10 mouse cellular contexts compared by ENCODE assay signal in the genomic region with DNA sequence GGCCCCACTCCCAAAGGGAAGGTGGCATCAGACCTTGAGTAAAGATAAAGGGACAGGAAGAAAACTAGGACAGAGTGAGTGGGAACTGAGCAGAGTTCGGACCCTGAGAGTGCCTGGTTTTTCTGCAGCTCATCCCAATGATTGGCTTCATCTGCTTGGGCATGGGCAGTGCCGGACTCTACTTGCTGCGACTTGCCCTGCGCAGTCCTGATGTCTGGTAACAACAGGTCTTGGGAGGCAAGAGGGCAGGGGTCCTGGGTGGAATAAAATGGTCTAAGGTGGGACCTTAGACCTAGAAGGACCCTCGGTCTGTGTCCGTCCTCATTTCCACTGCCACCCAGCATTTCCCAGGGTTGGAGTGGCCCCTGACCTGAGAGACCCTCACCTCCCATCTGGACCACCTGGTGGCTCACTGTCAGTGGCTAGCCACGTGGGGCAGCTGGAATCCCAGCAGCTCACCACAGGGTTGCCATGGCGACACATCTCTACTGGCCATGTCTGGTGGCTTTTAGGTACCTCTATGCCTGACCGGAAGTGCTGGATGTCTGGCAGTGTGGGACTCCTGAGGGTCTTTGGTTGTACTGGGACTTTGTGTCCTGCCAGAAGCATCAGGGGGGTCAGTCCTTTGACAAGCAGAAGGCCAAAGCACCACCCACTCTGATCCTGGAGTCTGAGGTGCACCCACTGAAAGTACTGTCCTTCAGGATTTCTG. TPM values are rescaled to one million over a fixed set of nuclear protein-coding genes. Genes with fewer than 3 reads are reported as not detected.
A peak's percentile ranks its signal among the peaks of the same experiment; 100 is the strongest.
DNase-seq lines count a peak whose midpoint lies in the region; ATAC-seq and TF ChIP-seq lines count a peak whose summit lies in the region.
"Had no signal": no experiment of that assay in that cellular context is flagged by ENCODE, and none has a peak within 500 bp of the region (broad histone marks: within the 10 kb centered on the region; RNA-seq: fewer than 3 reads in every experiment).

No protein-coding gene starts in this region.

- WGBS in forebrain, embryonic 10.5 days: 26% methylated on average over 9 of the region's 9 CpGs
- WGBS in forebrain, postnatal 0 days: 39% methylated on average over 9 of the region's 9 CpGs
- WGBS in lung, embryonic 15.5 days: 39% methylated on average over 9 of the region's 9 CpGs
- WGBS in limb, embryonic 13.5 days: 28% methylated on average over 9 of the region's 9 CpGs

- no peak overlapping the region for H3K4me2 ChIP-seq in forebrain, postnatal 0 days (ENCODE audit: low read depth)
- H3K4me2 ChIP-seq in lung, embryonic 15.5 days: peak overlapping the region; percentile 51
- peak overlapping the region; percentile 55; the same call in 1 of the 2 replicates for H3K4me2 ChIP-seq in limb, embryonic 13.5 days (replicated peaks)

- no peak for TF ChIP-seq CTCF in forebrain, postnatal 0 days (IDR thresholded peaks at IDR 0.05; ENCODE audit: low read depth)

- peaks cover 100% of the 10 kb centered on the region for H3K27me3 ChIP-seq in forebrain, embryonic 10.5 days (ENCODE audit: poor library complexity, severe bottlenecking)
- H3K27me3 ChIP-seq in forebrain, postnatal 0 days (ENCODE audit: insufficient read depth, low read length): 0 out of 2 replicates have a peak, but pooled peaks cover 10% of the 10 kb centered on the region
- H3K27me3 ChIP-seq in lung, embryonic 15.5 days: peaks cover 56% of the 10 kb centered on the region
- H3K27me3 ChIP-seq in limb, embryonic 13.5 days: peaks cover 76% of the 10 kb centered on the region

- peaks cover 36% of the 10 kb centered on the region for H3K36me3 ChIP-seq in forebrain, embryonic 10.5 days (replicated peaks)
- H3K36me3 ChIP-seq in forebrain, postnatal 0 days (ENCODE audit: insufficient read depth): peaks cover 9% of the 10 kb centered on the region
- peaks cover 31% of the 10 kb centered on the region for H3K36me3 ChIP-seq in lung, embryonic 15.5 days
- H3K36me3 ChIP-seq in limb, embryonic 13.5 days: peaks cover 34% of the 10 kb centered on the region

- H3K4me3 ChIP-seq in forebrain, embryonic 10.5 days: peak overlapping the region; percentile 40
- no peak overlapping the region for H3K4me3 ChIP-seq in forebrain, postnatal 0 days (ENCODE audit: low read depth, low read length)
- H3K4me3 ChIP-seq in lung, embryonic 15.5 days: peak overlapping the region; percentile 27
- H3K4me3 ChIP-seq in limb, embryonic 13.5 days: 0 out of 2 replicates have a peak overlapping the region, but pooled peaks have one; percentile 20

- ATAC-seq in forebrain, postnatal 0 days: no peak
- no peak for ATAC-seq in lung, embryonic 15.5 days (ENCODE audit: borderline replicate concordance, extremely low read depth, low FRiP score, low TSS enrichment)
- ATAC-seq in limb, embryonic 13.5 days (ENCODE audit: low FRiP score, low read depth): no peak
- no peak for ATAC-seq in monocyte, adult 5-6 weeks (replicated peaks; ENCODE audit: insufficient number of reproducible peaks, low FRiP score, low TSS enrichment, poor library complexity, severe bottlenecking)

- H3K9me3 ChIP-seq in forebrain, embryonic 10.5 days: peaks cover 11% of the 10 kb centered on the region; the same call in 1 of the 2 replicates
- H3K9me3 ChIP-seq in forebrain, postnatal 0 days (ENCODE audit: low read length): no peaks in the 10 kb centered on the region
- H3K9me3 ChIP-seq in lung, embryonic 15.5 days: no peaks in the 10 kb centered on the region
- H3K9me3 ChIP-seq in limb, embryonic 13.5 days: no peaks in the 10 kb centered on the region

- no peak overlapping the region for H3K9ac ChIP-seq in forebrain, postnatal 0 days
- H3K9ac ChIP-seq in lung, embryonic 15.5 days: no peak overlapping the region
- H3K9ac ChIP-seq in limb, embryonic 13.5 days: no peak overlapping the region

- no peak for DNase-seq in forebrain, embryonic 10.5 days (ENCODE audit: extremely low spot score, low spot score)
- no peak for DNase-seq in forebrain, postnatal 0 days
- DNase-seq in lung, postnatal 10 days: no peak
- peak; percentile 81 for DNase-seq in retina, postnatal 1 day
- no peak for DNase-seq in right cerebral cortex, adult 18-20 months
- DNase-seq: B cell, adult 2 months; thymus, adult 2 months had no signal

- H3K27ac ChIP-seq in forebrain, embryonic 10.5 days: peak overlapping the region; percentile 83
- H3K27ac ChIP-seq in forebrain, postnatal 0 days (ENCODE audit: low read depth, low read length): no peak overlapping the region
- H3K27ac ChIP-seq in lung, embryonic 15.5 days: peak overlapping the region; percentile 26; the same call in 1 of the 2 replicates
- H3K27ac ChIP-seq in limb, embryonic 13.5 days: no peak overlapping the region

- H3K4me1 ChIP-seq in forebrain, embryonic 10.5 days: peaks cover 83% of the 10 kb centered on the region
- H3K4me1 ChIP-seq in forebrain, postnatal 0 days (ENCODE audit: insufficient read depth): peaks cover 23% of the 10 kb centered on the region
- peaks cover 63% of the 10 kb centered on the region for H3K4me1 ChIP-seq in lung, embryonic 15.5 days
- H3K4me1 ChIP-seq in limb, embryonic 13.5 days: peaks cover 66% of the 10 kb centered on the region

RNA-seq across cellular contexts. Expression of a gene that starts 0.7 kb away (rescaled TPM):
- 2.6 and 2.9 TPM in 2 replicates for polyA plus RNA-seq in forebrain, embryonic 10.5 days (2016; fragmentation: Nextera tagmentation; extraction: Ambion mirVana)
- total RNA-seq in forebrain, postnatal 0 days (2014; rRNA removed): 4.9 and 15.5 TPM in 2 replicates
- polyA plus RNA-seq in forebrain, postnatal 0 days (2015; fragmentation: Nextera tagmentation; extraction: Ambion mirVana): 15.2 and 15.5 TPM in 2 replicates
- 89.4 and 100 TPM in 2 replicates for polyA plus RNA-seq in lung, embryonic 15.5 days (2015; fragmentation: Nextera tagmentation; extraction: Ambion mirVana)
- 8.7 and 10.1 TPM in 2 replicates for polyA plus RNA-seq in limb, embryonic 13.5 days (2015; fragmentation: Nextera tagmentation; extraction: Ambion mirVana)
- total RNA-seq in monocyte, adult 5-6 weeks (2017): not detected in 3 replicates

RNA-seq across cellular contexts. Expression of a gene that starts 6.8 kb away (rescaled TPM):
- 124 and 129 TPM in 2 replicates for polyA plus RNA-seq in forebrain, embryonic 10.5 days (2016; fragmentation: Nextera tagmentation; extraction: Ambion mirVana)
- total RNA-seq in forebrain, postnatal 0 days (2014; rRNA removed): 31.5 and 43.8 TPM in 2 replicates
- polyA plus RNA-seq in forebrain, postnatal 0 days (2015; fragmentation: Nextera tagmentation; extraction: Ambion mirVana): 39.0 and 39.9 TPM in 2 replicates
- polyA plus RNA-seq in lung, embryonic 15.5 days (2015; fragmentation: Nextera tagmentation; extraction: Ambion mirVana): 110 and 111 TPM in 2 replicates
- 97.4 and 98.1 TPM in 2 replicates for polyA plus RNA-seq in limb, embryonic 13.5 days (2015; fragmentation: Nextera tagmentation; extraction: Ambion mirVana)
- 7.9 to 28.8 TPM (median 11.5 TPM) in 3 replicates for total RNA-seq in monocyte, adult 5-6 weeks (2017)

RNA-seq across cellular contexts. Expression of a gene that starts 13.9 kb away (rescaled TPM):
- 0.30 and 0.41 TPM in 2 replicates for polyA plus RNA-seq in forebrain, embryonic 10.5 days (2016; fragmentation: Nextera tagmentation; extraction: Ambion mirVana)
- 0.85 and 1.7 TPM in 2 replicates for total RNA-seq in forebrain, postnatal 0 days (2014; rRNA removed)
- 0.20 and 0.50 TPM in 2 replicates for polyA plus RNA-seq in forebrain, postnatal 0 days (2015; fragmentation: Nextera tagmentation; extraction: Ambion mirVana)
- polyA plus RNA-seq in lung, embryonic 15.5 days (2015; fragmentation: Nextera tagmentation; extraction: Ambion mirVana): 0.64 and 1.0 TPM in 2 replicates
- polyA plus RNA-seq in limb, embryonic 13.5 days (2015; fragmentation: Nextera tagmentation; extraction: Ambion mirVana): 20.8 and 20.9 TPM in 2 replicates
- 0.32 to 9.8 TPM (median 1.4 TPM) in 3 replicates for total RNA-seq in monocyte, adult 5-6 weeks (2017)

RNA-seq across cellular contexts. Expression of a gene that starts 18.9 kb away (rescaled TPM):
- polyA plus RNA-seq in forebrain, embryonic 10.5 days (2016; fragmentation: Nextera tagmentation; extraction: Ambion mirVana): 3.0 and 9.5 TPM in 2 replicates
- 2.1 and 2.2 TPM in 2 replicates for total RNA-seq in forebrain, postnatal 0 days (2014; rRNA removed)
- polyA plus RNA-seq in forebrain, postnatal 0 days (2015; fragmentation: Nextera tagmentation; extraction: Ambion mirVana): 19.9 and 22.6 TPM in 2 replicates
- 1.3 and 1.9 TPM in 2 replicates for polyA plus RNA-seq in lung, embryonic 15.5 days (2015; fragmentation: Nextera tagmentation; extraction: Ambion mirVana)
- 10.7 and 12.5 TPM in 2 replicates for polyA plus RNA-seq in limb, embryonic 13.5 days (2015; fragmentation: Nextera tagmentation; extraction: Ambion mirVana)
- not detected in 3 replicates for total RNA-seq in monocyte, adult 5-6 weeks (2017)

Comparison
In these comparisons a context has a peak if more than half of its experiments do, and no peak if none do; other contexts are left out.
1. H3K27ac ChIP-seq: peak in forebrain, embryonic 10.5 days (single experiment) and lung, embryonic 15.5 days (single experiment); none in forebrain, postnatal 0 days (single experiment) and limb, embryonic 13.5 days (single experiment).
2. RNA of a gene that starts 13.9 kb away (polyA plus RNA-seq): 20.8 to 20.9 TPM in limb, embryonic 13.5 days; 0.64 to 1.0 TPM in lung, embryonic 15.5 days, 0.20 to 0.50 TPM in forebrain, postnatal 0 days and 0.30 to 0.41 TPM in forebrain, embryonic 10.5 days; every median in the first group is over 10 times any median in the second.